Mouse (Mus musculus) gastrocnemius, postnatal 25 days (tissue): Measurements from ENCODE around the gene Rasgrf1. TPM values are rescaled to one million over a fixed set of nuclear protein-coding genes. Genes with fewer than 3 reads are reported as not detected.
A peak's percentile ranks its signal among the peaks of the same experiment; 100 is the strongest.
"Not testable (repeated sequence)": the region's sequence is repeated elsewhere in the genome, so short reads cannot be mapped to it uniquely, and the experiment has no call there.

ENCODE experiments used
- DNase-seq: peaks from one replicate; pipeline ENCODE4 v3.0.0; 2022
- total RNA-seq, 2 experiments: library from RNA; stranded (reverse); gene quantifications; 1 replicate in 1 of 2; 2 replicates in 1 of 2; pipeline ENCODE4 v1.2.3; 2021

Gene Rasgrf1
- total RNA-seq, 2 experiments from 2014 or later: not detected

- DNase-seq: no peak
These were observed 128.8 kb downstream of the Rasgrf1 start for GRCm38 (mm10) chr9:90038535-90038934.

DNA sequence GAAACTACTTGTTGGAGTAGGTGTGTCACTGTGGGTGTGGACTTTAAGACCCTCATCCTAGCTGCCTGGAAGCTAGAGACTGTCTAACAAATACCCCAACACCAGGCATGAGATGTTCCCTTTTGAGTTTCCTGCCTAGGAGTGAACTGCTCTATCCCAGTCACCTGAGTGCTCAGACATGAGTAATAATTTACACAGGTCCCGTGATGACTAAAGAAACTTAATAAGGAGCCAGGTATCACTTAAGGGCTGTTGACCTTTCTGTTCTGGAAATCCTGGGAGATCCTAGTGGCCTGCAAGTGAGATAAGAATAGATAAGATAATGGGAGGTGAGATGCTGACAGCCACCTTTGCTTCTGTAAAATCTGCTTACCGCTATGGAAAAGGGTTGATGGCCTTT is 131.2 kb downstream of the Rasgrf1 start:
- DNase-seq: no peak

DNA sequence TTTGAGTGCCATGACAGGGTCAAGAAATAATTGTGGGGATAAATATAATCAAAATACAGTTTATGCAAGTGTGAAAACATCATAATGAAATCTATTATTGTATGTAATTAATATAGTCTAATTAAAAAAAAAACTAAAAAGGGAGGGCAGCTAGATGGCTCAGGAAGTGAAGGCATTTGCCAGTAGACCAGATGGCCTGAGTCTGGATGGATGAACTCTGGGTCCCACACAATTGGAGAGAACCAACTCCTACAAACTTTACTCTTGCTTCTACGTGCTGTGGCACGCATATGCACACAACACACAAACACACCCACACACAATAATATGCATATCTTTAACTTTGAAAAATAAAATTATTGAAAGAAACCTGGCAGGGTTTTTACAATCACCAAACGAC is 131.8 kb downstream of the Rasgrf1 start:
- DNase-seq: no peak

DNA sequence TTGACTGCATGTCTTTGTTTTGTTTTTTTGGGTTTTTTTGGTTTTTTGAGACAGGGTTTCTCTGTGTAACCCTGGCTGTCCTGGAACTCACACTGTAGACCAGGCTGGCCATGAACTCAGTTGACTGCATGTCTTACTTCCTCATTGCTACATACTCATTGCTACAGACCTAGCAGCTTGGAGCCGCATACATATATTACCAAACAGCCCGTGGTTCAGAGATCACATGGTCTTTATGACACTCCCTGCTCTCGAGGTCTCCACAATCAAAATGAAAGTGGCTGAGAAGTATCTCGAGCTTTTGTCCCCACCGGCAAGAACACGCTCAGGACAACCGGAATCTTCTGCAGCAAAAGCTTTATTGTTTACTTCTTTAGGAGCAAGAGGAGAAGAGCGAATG is 133.2 kb downstream of the Rasgrf1 start:
- not testable (repeated sequence) for DNase-seq

DNA sequence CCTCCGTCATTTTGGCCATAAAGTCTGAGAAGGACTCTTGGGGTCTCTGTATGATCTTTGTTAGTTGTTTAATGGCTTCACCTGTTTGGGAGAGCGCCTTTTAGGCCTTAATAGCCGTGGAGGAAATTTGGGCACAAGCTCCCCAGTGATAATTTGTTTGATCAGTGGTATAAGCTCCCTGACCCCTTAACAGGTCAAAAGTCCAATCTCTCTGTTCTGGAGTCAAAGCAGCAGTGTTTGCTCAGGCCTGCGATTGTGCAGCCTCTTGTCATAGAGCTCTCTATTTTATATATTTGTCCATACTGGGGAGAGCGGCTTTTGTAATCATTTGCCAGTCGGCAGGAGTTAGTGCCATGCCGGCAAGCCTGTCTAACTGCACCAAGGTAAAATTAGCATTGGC is 135.5 kb downstream of the Rasgrf1 start:
- no peak for DNase-seq

DNA sequence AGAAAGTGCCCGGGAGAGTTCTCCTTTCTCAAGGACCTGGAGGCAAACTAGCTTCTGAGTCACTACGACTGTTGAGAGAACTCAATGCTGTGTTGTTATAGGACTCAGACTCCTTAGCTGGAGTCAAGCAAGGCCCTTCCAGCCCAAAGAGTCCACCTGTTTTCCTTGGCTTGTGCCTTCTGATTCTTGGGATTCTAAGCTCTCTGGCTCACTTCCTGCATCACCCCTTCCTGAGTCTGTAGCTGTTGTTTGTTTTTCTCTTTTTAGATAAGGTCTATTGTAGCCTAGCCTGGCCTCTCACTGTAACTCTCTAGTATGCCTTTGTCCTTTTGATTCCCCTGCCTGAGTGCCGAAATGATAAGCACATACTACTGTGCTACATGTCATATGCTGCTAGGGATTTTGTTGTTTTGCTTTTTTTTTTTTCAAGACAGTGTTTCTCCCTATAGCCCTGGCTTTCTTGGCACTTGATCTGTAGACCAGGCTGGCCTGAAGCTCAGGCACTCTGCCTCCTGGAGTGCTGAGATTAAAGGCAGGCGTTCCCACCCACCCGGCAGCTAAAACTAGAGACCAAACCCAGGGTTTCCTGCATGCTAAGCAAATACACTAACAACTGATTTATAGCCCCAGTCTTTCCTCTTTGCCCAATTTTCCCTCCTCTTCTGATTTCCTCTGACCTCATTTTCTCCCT is 138.4 kb downstream of the Rasgrf1 start:
- DNase-seq: no peak

DNA sequence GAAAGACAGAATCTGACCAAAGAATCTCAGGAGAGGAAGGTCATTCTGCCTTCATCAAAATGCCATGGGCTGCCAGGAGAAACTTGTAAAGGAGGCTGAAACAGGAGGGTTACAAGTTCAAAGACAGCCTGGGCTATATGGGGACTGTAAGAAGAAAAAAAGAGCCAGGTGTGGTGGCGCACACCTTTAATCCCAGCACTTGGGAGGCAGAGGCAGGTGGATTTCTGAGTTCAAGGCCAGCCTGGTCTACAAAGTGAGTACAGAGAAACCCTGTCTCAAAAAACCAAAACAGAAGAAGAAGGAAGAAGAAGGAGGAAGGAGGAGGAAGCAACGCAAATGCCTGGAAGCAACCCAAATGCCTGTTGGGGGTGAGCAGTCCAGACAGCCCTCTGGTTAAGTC is 144.1 kb downstream of the Rasgrf1 start, which contains the start of gene Ctsh:
Gene Ctsh, plus strand, starts transcription at position 301 of the 400 bp plus-strand sequence.
- no peak for DNase-seq

DNA sequence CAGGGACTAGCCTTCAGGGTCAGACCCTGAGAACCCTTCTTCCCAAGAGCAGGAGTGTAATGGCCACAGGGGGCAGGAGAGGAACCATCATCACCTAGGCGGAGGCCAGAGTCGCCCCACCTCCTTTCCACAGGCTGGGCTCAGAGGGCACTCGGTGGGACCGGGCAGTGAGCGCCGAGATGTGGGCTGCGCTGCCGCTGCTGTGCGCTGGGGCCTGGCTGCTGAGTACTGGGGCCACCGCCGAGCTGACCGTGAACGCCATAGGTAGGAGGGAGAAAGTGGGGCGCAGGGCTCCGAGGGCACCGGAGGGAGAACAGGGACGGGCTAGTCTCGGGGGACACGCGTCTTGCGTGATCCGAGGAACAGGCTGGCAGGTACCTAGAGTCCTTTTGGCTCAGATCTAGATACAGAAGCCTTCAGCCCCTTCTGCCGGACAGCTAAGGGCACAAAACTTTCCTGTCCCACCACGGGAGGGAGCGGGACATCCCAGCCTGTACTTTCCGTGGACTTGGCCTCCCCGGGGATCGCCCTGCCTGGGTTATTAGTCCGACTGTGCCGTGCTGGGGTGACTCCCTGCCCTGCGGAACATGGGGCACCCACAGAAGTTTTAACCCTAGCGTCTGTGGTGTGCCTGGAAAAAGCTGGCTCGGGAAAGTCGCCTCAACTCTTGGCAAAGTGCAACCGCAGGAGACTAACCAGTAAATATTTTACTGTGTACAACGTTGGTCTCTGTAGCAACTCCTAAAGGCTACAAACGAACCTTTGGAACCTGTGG is 144.8 kb downstream of the Rasgrf1 start:
- DNase-seq: peak; percentile 52

DNA sequence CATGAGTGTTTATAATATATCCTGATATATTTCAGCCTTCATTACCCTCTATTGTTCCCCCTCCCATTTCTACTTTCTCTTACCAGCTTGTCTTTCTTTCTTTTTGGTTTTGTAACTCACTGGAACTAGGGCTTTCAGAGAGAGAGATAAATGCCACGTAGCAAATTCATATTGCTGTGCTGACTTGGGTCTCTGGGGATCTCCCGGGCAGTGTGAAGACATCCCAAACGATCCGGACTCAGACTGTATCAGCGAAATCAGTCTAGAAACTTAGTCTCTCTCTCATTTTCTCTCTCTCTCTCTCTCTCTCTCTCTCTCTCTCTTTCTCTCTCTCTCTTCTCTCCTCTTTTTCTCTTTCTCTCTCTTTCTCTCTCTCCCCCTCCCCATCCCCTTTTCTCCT is 145.7 kb downstream of the Rasgrf1 start:
- no peak for DNase-seq

DNA sequence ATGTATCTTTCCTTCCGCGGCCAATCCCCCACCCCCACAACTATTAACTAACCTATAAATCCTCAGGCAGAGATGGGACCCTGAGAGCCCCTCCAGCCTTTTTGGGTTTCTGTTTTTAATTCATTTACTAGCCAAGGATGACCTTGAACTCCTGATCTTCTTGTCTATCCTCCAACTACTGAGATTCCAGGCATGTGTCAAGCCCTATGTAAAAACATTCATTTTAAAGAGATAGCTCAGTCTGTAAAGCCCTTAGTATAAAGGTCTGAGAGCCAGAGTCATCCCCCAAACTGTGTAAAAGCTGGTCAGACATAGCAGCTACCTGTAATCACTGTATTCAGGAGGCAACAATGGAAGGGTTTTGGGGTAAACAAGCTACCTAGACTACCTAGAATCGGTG is 146.2 kb downstream of the Rasgrf1 start:
- DNase-seq: no peak

DNA sequence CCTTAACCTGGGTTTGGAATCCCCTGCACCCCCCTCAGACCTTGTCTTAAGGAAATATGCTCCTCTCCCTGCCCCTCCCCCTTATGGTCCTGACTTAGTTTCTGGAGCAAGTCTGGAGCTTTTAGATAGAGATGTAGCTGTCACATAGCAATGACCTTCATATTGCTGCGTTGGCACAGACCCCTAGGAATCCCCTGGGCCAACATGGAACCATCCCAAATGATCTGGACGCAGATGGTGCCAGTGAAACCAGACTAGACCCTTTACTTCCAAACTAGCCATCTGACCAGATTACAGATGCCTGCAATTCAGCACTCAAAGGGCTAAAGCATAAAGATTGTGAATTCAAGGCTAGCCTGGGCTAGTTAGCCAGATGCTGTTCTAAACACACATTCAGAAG is 147.0 kb downstream of the Rasgrf1 start:
- DNase-seq: no peak

GRCm38 (mm10) chr9:90059828-90060573 is 150.3 kb downstream of the Rasgrf1 start:
- no peak for DNase-seq

DNA sequence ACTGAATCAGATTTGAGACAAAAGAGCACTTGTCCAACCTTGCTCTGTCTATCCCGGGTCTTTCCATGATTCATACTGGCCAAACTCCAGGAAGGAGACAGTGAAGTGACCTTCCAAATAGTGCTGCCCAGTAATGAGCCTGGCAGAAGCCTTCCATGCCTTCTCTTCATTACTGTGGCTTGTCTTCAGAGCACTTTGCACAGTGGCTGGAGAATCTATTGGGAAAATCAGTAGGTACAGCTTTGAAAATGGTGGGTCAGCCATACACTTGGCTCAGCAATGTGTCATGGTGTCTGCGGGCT is 150.8 kb downstream of the Rasgrf1 start:
- DNase-seq: no peak

DNA sequence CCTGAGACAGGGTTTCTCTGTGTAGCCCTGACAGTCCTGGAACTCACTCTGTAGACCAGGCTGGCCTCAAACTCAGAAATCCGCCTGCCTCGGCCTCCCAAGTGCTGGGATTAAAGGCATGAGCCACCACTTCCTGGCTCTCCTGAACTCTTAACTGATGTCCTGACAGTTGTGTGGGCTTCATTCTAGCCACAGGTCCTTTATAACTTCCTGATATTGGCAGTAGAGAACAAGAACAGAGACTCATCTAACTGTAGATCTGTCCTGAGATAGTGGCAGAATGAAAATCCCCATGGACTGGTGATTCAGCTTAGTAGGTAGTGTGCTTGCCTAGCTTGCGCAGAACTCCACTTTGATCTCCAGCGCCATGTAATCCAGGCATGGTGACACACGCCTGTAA is 151.2 kb downstream of the Rasgrf1 start:
- DNase-seq: not testable (repeated sequence)

DNA sequence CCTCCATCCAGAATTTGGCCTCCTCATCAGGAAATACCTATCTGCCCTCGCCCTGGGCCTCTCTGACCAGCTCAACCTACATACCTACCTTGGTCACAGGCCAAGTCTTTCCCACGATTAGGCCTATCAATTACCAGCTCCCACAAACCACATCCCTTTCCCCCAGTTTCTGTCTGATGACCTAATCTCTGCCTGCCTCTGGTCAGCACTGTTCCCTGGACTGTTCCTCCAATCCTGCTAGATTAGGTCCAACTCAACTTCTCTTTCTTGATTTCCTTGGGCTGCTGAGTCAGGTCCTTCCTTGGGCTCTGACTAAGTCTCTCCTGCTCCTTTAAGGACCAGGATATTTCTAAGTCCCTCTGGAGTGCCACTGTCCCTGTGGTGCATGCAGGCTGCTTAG is 157.6 kb downstream of the Rasgrf1 start:
- no peak for DNase-seq

DNA sequence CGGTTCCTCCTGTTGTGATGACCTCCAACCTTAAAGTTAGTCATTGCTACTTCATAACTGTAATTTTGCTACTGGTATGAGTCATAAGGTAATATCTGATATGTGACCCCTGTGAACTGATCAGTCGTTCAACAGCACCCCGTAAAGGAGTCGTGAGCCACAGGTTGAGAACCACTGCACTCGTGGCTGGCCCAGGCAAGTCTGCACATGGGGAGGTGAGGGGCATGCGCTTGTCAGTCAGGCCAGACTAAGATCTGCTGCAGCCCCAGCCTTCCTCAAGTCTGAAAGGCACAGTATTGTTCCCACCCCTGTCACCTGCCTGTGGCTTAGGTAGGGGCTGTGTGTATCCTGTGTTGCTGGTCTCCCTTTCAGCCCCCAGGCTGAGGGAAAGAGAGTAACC is 159.1 kb downstream of the Rasgrf1 start:
- DNase-seq: no peak

GRCm38 (mm10) chr9:90069485-90069884 is 159.8 kb downstream of the Rasgrf1 start:
- no peak for DNase-seq

DNA sequence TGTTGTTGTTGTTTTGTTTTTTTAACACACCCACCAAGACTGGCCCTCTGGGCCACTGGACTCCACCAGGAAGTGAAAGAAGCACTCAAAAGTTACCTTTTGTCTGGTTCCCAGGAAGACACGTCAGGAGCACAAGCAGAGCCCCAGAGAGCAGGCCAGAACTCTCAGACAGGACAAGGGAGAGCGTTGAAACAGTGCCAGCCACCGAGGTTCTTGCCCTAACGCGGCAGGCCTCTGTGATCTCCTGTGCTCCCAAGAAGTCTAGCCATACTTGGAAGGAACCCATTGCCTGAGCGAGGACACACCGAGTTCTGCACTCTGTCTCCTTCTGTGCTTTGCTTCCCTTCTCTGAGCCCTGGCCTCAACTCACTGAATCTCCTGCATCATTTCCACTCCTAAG is 160.5 kb downstream of the Rasgrf1 start:
- no peak for DNase-seq

DNA sequence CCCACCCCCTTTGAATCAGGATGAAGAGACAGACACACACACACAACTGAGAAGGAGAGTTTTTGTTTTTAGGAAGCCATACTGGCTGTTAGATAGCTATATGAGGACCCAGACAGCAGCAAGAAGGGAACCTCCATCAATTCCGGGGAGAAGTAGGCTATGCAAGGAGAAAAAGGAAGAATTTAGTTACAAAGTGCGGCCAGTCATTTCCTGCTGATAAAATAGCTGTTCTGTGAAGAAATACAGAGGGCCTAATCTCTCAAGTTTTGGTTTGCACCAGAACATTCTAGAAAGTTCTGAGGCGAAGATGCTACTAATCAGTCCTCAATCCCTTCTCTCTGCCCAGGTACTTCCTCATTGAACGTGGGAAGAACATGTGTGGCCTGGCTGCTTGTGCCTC is 165.6 kb downstream of the Rasgrf1 start:
- no peak for DNase-seq

DNA sequence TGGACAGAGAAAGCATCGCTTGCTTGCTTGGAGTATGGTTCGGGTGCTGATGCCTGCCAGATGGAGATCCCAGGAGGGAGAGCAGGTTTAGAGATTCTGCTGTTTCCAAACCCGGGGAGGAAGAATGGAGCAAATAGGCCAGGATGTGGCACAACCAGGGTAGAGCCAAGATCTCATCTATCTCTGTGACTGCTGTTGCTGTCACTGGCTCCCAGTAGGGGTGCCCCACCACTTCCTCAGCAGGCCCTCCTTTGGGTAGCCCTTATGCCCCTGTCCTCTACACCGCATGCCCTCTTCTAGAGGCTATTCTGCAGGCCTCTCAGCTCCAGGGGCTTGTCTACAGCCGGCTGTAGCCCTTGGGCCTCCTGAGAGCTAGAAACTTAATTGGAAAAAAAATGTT is 166.4 kb downstream of the Rasgrf1 start:
- no peak for DNase-seq
